ENCODE assay signal across 8 mouse cellular contexts in genomic region chr19:40872955-40873665, GRCm38 (mm10). TPM values are rescaled to one million over a fixed set of nuclear protein-coding genes. Genes with fewer than 3 reads are reported as not detected.
DNase-seq lines count a peak whose midpoint lies in the region; ATAC-seq lines count a peak whose summit lies in the region.

No protein-coding gene starts in this region.

- ATAC-seq in hindbrain, embryonic 12.5 days (ENCODE audit: low FRiP score) = peak; percentile 98
- ATAC-seq in lung, embryonic 15.5 days (ENCODE audit: borderline replicate concordance, extremely low read depth, low FRiP score, low TSS enrichment) = peak; percentile 93

- DNase-seq in R1 (ENCODE audit: low read depth, low spot score) = peak; percentile 98
- peak; percentile 95 to 96 for DNase-seq in cerebellum, postnatal 25 days
- DNase-seq in frontal cortex, postnatal 14 days (ENCODE audit: low spot score in 2 of 2) = peak; percentile 80 to 89
- DNase-seq in layer of hippocampus, adult 9-11 months = peak; percentile 93
- DNase-seq in ovary, adult 18-20 months (ENCODE audit: low spot score) = peak; percentile 77
- peak; percentile 57 to 66 for DNase-seq in thymus, adult 18-20 months

- H3K9me3 ChIP-seq in hindbrain, embryonic 12.5 days (replicated peaks) = no peaks in the 10 kb centered on the region
- H3K9me3 ChIP-seq in lung, embryonic 15.5 days = no peaks in the 10 kb centered on the region

- H3K36me3 ChIP-seq in hindbrain, embryonic 12.5 days = no peaks in the 10 kb centered on the region
- H3K36me3 ChIP-seq in lung, embryonic 15.5 days = no peaks in the 10 kb centered on the region

- H3K9ac ChIP-seq in hindbrain, embryonic 12.5 days = peak overlapping the region; percentile 59
- H3K9ac ChIP-seq in lung, embryonic 15.5 days = peak overlapping the region; percentile 37; the same call in 1 of the 2 replicates

- 2% methylated on average over 51 of the region's 51 CpGs for WGBS in hindbrain, embryonic 12.5 days
- 2% methylated on average over 51 of the region's 51 CpGs for WGBS in lung, embryonic 15.5 days

- no peaks in the 10 kb centered on the region for H3K4me1 ChIP-seq in hindbrain, embryonic 12.5 days
- peaks cover 6% of the 10 kb centered on the region for H3K4me1 ChIP-seq in lung, embryonic 15.5 days

- peak overlapping the region; percentile 54 for H3K4me3 ChIP-seq in hindbrain, embryonic 12.5 days
- peak overlapping the region; percentile 53 for H3K4me3 ChIP-seq in lung, embryonic 15.5 days

- peak overlapping the region; percentile 92 for H3K27ac ChIP-seq in hindbrain, embryonic 12.5 days
- H3K27ac ChIP-seq in lung, embryonic 15.5 days = peak overlapping the region; percentile 92

- H3K4me2 ChIP-seq in hindbrain, embryonic 12.5 days (replicated peaks) = peak overlapping the region; percentile 63
- H3K4me2 ChIP-seq in lung, embryonic 15.5 days = peak overlapping the region; percentile 89

- H3K27me3 ChIP-seq in hindbrain, embryonic 12.5 days = peaks cover 57% of the 10 kb centered on the region
- H3K27me3 ChIP-seq in lung, embryonic 15.5 days = peaks cover 38% of the 10 kb centered on the region

RNA-seq across cellular contexts. Expression of gene Zfp518a, which starts 21.4 kb away (rescaled TPM):
- polyA plus RNA-seq in hindbrain, embryonic 12.5 days (2016; fragmentation: Nextera tagmentation; extraction: Ambion mirVana) = 12.2 and 13.2 TPM in 2 replicates
- polyA plus RNA-seq in lung, embryonic 15.5 days (2015; fragmentation: Nextera tagmentation; extraction: Ambion mirVana) = 10.0 and 10.7 TPM in 2 replicates

RNA-seq across cellular contexts. Expression of gene Ccnj, which starts 42.0 kb away (rescaled TPM):
- 27.8 and 29.3 TPM in 2 replicates for polyA plus RNA-seq in hindbrain, embryonic 12.5 days (2016; fragmentation: Nextera tagmentation; extraction: Ambion mirVana)
- 15.1 and 15.2 TPM in 2 replicates for polyA plus RNA-seq in lung, embryonic 15.5 days (2015; fragmentation: Nextera tagmentation; extraction: Ambion mirVana)

Comparison
In these comparisons a context has a peak if more than half of its experiments do, and no peak if none do; other contexts are left out.
1. Peak in every context shown above with its lines: DNase-seq, ATAC-seq, H3K4me3 ChIP-seq and H3K27ac ChIP-seq.